ENCODE assay signal across 30 mouse cellular contexts in genomic region chr12:108812463-108812862, GRCm38 (mm10). TPM values are rescaled to one million over a fixed set of nuclear protein-coding genes. Genes with fewer than 3 reads are reported as not detected.
DNase-seq lines count a peak whose midpoint lies in the region; ATAC-seq and TF ChIP-seq lines count a peak whose summit lies in the region.
"Had no signal": no experiment of that assay in that cellular context is flagged by ENCODE, and none has a peak within 500 bp of the region (broad histone marks: within the 10 kb centered on the region; RNA-seq: fewer than 3 reads in every experiment).

No protein-coding gene starts in this region.

- no peak for DNase-seq in frontal cortex, postnatal 14 days (ENCODE audit: low spot score in 2 of 2)
- DNase-seq in kidney, postnatal 0 days (ENCODE audit: low spot score): no peak
- DNase-seq in left cerebral cortex, adult 2 months (ENCODE audit: extremely low spot score in 1 of 2, low spot score in 2 of 2): no peak
- no peak for DNase-seq in left cerebral cortex, postnatal 10 days (ENCODE audit: extremely low spot score in 1 of 2, low spot score in 2 of 2)
- peak; percentile 36 for DNase-seq in testis, postnatal 10 days (ENCODE audit: low spot score)
- no peak for DNase-seq in testis, postnatal 14 days (ENCODE audit: low spot score)
- DNase-seq: adrenal gland, adult 8-10 months; adrenal gland, postnatal 14 days; adrenal gland, postnatal 36 days; B cell, adult 2 months; cerebellum, adult 11 months; cerebellum, adult 18-20 months; cerebellum, adult 8-10 months; cerebellum, adult 9-11 months; cerebellum, postnatal 14 days; cerebellum, postnatal 36 days; embryo, embryonic 11 days had no signal

- H3K36me3 ChIP-seq in kidney, postnatal 0 days (ENCODE audit: insufficient read depth, low read length): peaks cover 18% of the 10 kb centered on the region; the same call in 1 of the 2 replicates
- H3K36me3 ChIP-seq in kidney, embryonic 16.5 days (ENCODE audit: insufficient read depth, low read length): peaks cover 17% of the 10 kb centered on the region; the same call in 1 of the 2 replicates

- TF ChIP-seq CTCF in kidney, postnatal 0 days (IDR thresholded peaks at IDR 0.05; ENCODE audit: low read depth): no peak
- TF ChIP-seq CTCF in left cerebral cortex, adult 2 months (IDR thresholded peaks at IDR 0.05): peak; percentile 4

- intact Hi-C loops in left cerebral cortex, adult 2 months (cut with DNase I): loop anchor here (1.0 to 5.0 kb wide), 2 partner anchors 21 to 80 kb away; partner anchors contain the start of genes Wars and Wdr25
- intact Hi-C loops in left cerebral cortex, postnatal 10 days (cut with DNase I): no loop called here

- WGBS in kidney, postnatal 0 days: 63% methylated on average over 6 of the region's 6 CpGs
- 65% methylated on average over 6 of the region's 6 CpGs for WGBS in kidney, embryonic 16.5 days

- 0 out of 2 replicates have a peak overlapping the region, but pooled peaks have one; percentile 18 for H3K9ac ChIP-seq in kidney, postnatal 0 days (ENCODE audit: low read depth, low read length)
- H3K9ac ChIP-seq in kidney, embryonic 16.5 days (replicated peaks; ENCODE audit: low read length): no peak overlapping the region
- H3K9ac ChIP-seq: embryonic facial prominence, embryonic 13.5 days; embryonic facial prominence, embryonic 15.5 days; forebrain, embryonic 12.5 days had no signal

- no peaks in the 10 kb centered on the region for H3K4me1 ChIP-seq in kidney, postnatal 0 days (replicated peaks; ENCODE audit: insufficient read depth, low read length)
- H3K4me1 ChIP-seq in kidney, embryonic 16.5 days (ENCODE audit: insufficient read depth, low read length): no peaks in the 10 kb centered on the region; the same call in 1 of the 2 replicates
- H3K4me1 ChIP-seq: embryonic facial prominence, embryonic 15.5 days; forebrain, embryonic 10.5 days; forebrain, embryonic 12.5 days had no signal

- no peak overlapping the region for H3K27ac ChIP-seq in kidney, postnatal 0 days
- no peak overlapping the region for H3K27ac ChIP-seq in kidney, embryonic 16.5 days (ENCODE audit: low read length)
- H3K27ac ChIP-seq in left cerebral cortex, adult 2 months: no peak overlapping the region; the same call in 1 of the 2 replicates
- H3K27ac ChIP-seq: embryonic facial prominence, embryonic 13.5 days; embryonic facial prominence, embryonic 15.5 days; forebrain, embryonic 10.5 days; forebrain, embryonic 12.5 days had no signal

- no peak overlapping the region for H3K4me3 ChIP-seq in kidney, postnatal 0 days (replicated peaks; ENCODE audit: low read depth, low read length)
- no peak overlapping the region for H3K4me3 ChIP-seq in kidney, embryonic 16.5 days (ENCODE audit: low read length)
- no peak overlapping the region for H3K4me3 ChIP-seq in left cerebral cortex, adult 2 months
- H3K4me3 ChIP-seq: embryonic facial prominence, embryonic 13.5 days; embryonic facial prominence, embryonic 15.5 days; erythroblast, embryonic 14.5 days; forebrain, embryonic 10.5 days; forebrain, embryonic 12.5 days had no signal

- no peaks in the 10 kb centered on the region for H3K9me3 ChIP-seq in kidney, postnatal 0 days (replicated peaks; ENCODE audit: low read length)
- no peaks in the 10 kb centered on the region for H3K9me3 ChIP-seq in kidney, embryonic 16.5 days (ENCODE audit: low read length)
- H3K9me3 ChIP-seq: embryonic facial prominence, embryonic 13.5 days; embryonic facial prominence, embryonic 15.5 days; forebrain, embryonic 10.5 days; forebrain, embryonic 12.5 days; G1E had no signal

- no peak overlapping the region for H3K4me2 ChIP-seq in kidney, postnatal 0 days (ENCODE audit: low read length)
- H3K4me2 ChIP-seq in kidney, embryonic 16.5 days (replicated peaks; ENCODE audit: low read depth, low read length): no peak overlapping the region
- H3K4me2 ChIP-seq: embryonic facial prominence, embryonic 13.5 days; embryonic facial prominence, embryonic 15.5 days; forebrain, embryonic 12.5 days had no signal

- H3K27me3 ChIP-seq in kidney, postnatal 0 days (ENCODE audit: insufficient read depth, low read length): no peaks in the 10 kb centered on the region
- H3K27me3 ChIP-seq in kidney, embryonic 16.5 days (ENCODE audit: insufficient read depth, low read length): no peaks in the 10 kb centered on the region
- H3K27me3 ChIP-seq: CH12.LX; embryonic facial prominence, embryonic 13.5 days; embryonic facial prominence, embryonic 15.5 days; forebrain, embryonic 12.5 days; Patski had no signal

- ATAC-seq in frontal cortex, adult (ENCODE audit: low TSS enrichment): peak; percentile 60; the same call in 1 of the 2 replicates
- ATAC-seq in kidney, postnatal 0 days (replicated peaks; ENCODE audit: low FRiP score, low read depth): no peak
- no peak for ATAC-seq in kidney, embryonic 16.5 days (ENCODE audit: low FRiP score, low TSS enrichment)
- ATAC-seq: activated CD4-positive, CD25-positive, alpha-beta regulatory T cell, adult 4 months; CD4-positive, CD25-positive, alpha-beta regulatory T cell, adult 4 months; forebrain, embryonic 14.5 days; Patski had no signal

RNA-seq across cellular contexts. Expression of gene Yy1, which starts 19.7 kb away (rescaled TPM):
- polyA plus RNA-seq in kidney, postnatal 0 days (2015; fragmentation: Nextera tagmentation; extraction: Ambion mirVana): 15.6 and 17.3 TPM in 2 replicates
- polyA plus RNA-seq in kidney, embryonic 16.5 days (2015; fragmentation: Nextera tagmentation; extraction: Ambion mirVana): 15.9 and 16.9 TPM in 2 replicates
- total RNA-seq in left cerebral cortex, adult 2 months (2021): 10 to 100 TPM; 51.1 to 51.9 TPM
- 10 to 100 TPM; 51.3 to 53.0 TPM for total RNA-seq in left cerebral cortex, postnatal 10 days (2021)

RNA-seq across cellular contexts. Expression of gene Slc25a29, which starts 23.2 kb away (rescaled TPM):
- polyA plus RNA-seq in kidney, postnatal 0 days (2015; fragmentation: Nextera tagmentation; extraction: Ambion mirVana): 6.4 and 6.6 TPM in 2 replicates
- polyA plus RNA-seq in kidney, embryonic 16.5 days (2015; fragmentation: Nextera tagmentation; extraction: Ambion mirVana): 8.5 and 9.1 TPM in 2 replicates
- total RNA-seq in left cerebral cortex, adult 2 months (2021): 10 to 100 TPM; 11.2 to 16.6 TPM
- 10 to 100 TPM; 13.2 to 14.4 TPM for total RNA-seq in left cerebral cortex, postnatal 10 days (2021)

RNA-seq across cellular contexts. Expression of gene Slc25a47, which starts 23.4 kb away (rescaled TPM):
- polyA plus RNA-seq in kidney, postnatal 0 days (2015; fragmentation: Nextera tagmentation; extraction: Ambion mirVana): 7.1 and 7.6 TPM in 2 replicates
- 9.9 and 12.0 TPM in 2 replicates for polyA plus RNA-seq in kidney, embryonic 16.5 days (2015; fragmentation: Nextera tagmentation; extraction: Ambion mirVana)
- total RNA-seq in left cerebral cortex, adult 2 months (2021): 10 to 100 TPM in 1 of 2 experiments, 1 to 10 TPM in 1; 9.1 to 11.9 TPM
- total RNA-seq in left cerebral cortex, postnatal 10 days (2021): 1 to 10 TPM; 8.4 to 9.3 TPM
